Mouse (Mus musculus): ENCODE measurements around the gene Tbx1.
A peak's percentile ranks its signal among the peaks of the same experiment; 100 is the strongest.

DNA sequence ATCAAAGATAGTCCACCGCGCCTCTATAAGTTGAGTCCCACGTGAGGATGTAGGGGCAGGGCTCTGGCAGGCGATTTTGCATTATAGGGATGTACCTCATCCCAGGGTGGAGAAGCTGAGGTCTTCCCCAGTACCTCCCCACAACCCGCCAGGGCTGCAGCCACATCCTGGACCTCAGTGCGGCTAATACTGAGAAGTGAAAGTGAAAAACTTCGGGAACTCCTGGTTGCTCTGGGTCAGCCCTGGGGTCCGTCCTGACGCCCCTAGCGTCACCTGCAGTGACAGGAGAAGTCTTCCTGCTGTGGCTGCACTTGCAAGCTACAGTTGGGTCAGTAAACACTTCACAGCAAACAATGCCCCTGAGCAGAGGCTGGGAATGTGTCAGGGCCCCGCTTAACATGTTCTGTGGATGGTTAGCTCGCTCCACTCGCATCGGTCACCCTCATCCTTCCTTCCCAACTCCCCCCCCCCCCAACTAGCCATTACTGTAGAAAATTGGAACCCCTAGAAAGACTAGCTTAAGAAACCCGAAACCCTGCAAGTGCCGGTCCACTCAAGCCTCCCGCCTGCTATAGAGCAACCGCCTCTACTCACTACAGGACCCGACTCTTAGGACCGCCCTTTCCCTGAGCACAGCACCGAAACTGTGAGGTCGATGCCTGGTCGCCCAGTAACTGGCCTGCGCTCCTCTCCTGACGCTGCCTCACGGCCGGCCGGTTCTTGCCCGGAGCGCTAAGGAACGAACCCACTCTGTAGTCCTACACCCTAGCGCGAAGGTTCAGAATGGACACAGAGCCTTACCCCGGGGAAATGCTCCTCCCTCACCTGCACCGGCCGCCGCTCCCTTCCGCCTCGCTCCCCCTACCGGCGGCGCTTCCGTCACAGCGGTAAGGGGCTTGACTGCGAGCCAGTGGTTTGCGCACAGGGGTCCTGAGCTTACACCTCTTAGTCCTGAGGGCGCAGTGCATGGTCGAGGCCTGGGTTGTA is at the start of gene Tbx1:
- TF ChIP-seq EP300 (optimal IDR thresholded peaks at IDR 0.05) (no peak), CTCF (IDR thresholded peaks at IDR 0.05; ENCODE audit: low read depth) (peak; percentile 64)

Data from stomach, postnatal 0 days (tissue).